Mouse (Mus musculus) myocyte (in vitro differentiated cells): ENCODE data around the gene Slc36a2. TPM values are rescaled to one million over a fixed set of nuclear protein-coding genes. Genes with fewer than 3 reads are reported as not detected.

ENCODE experiments used
- H3K27me3 ChIP-seq: one replicate; pipeline ENCODE4 v1.6.1; 2011; ENCODE audit not compliant: control insufficient read depth, insufficient read depth, insufficient read length
- H3K36me3 ChIP-seq: one replicate; pipeline ENCODE4 v1.6.1; 2011; ENCODE audit not compliant: control insufficient read depth, insufficient read depth
- H3K4me2 ChIP-seq: one replicate; pipeline ENCODE4 v1.6.1; 2011; ENCODE audit warnings: low read depth, control low read depth
- H3K4me3 ChIP-seq: one replicate; pipeline ENCODE4 v1.5.1; 2011; ENCODE audit warnings: mild to moderate bottlenecking, control low read depth, moderate library complexity
- H3K79me2 ChIP-seq: one replicate; pipeline ENCODE4 v1.6.1; 2011; ENCODE audit not compliant: control insufficient read depth, insufficient read depth
- H3ac ChIP-seq: one replicate; pipeline ENCODE4 v1.6.1; 2011; ENCODE audit not compliant: control insufficient read depth, insufficient read length
- CEBPB ChIP-seq: IDR thresholded peaks from 2 replicates; pipeline ENCODE4 v1.6.1; 2011; ENCODE audit warnings: mild to moderate bottlenecking, moderate library complexity; ENCODE audit not compliant: poor library complexity, insufficient read depth, severe bottlenecking
- E2F4 ChIP-seq: IDR thresholded peaks from one replicate; pipeline ENCODE4 v1.6.1; 2011; ENCODE audit warnings: mild to moderate bottlenecking, control low read depth, moderate library complexity; ENCODE audit not compliant: insufficient read depth
- MAX ChIP-seq: IDR thresholded peaks from one replicate; pipeline ENCODE4 v1.6.1; 2011; ENCODE audit warnings: low read depth, mild to moderate bottlenecking, control low read depth
- MYOD1 ChIP-seq, 3 experiments: IDR thresholded peaks; one replicate each; pipeline ENCODE4 v1.6.1; 2011; ENCODE audit warnings: control low read depth in 2 of 3, low read depth in 2 of 3, mild to moderate bottlenecking in 2 of 3, moderate library complexity in 1 of 3; ENCODE audit not compliant: insufficient read length in 2 of 3, control insufficient read depth in 1 of 3
- MYOG ChIP-seq, 3 experiments: IDR thresholded peaks; one replicate each; pipeline ENCODE4 v1.6.1; 2011; ENCODE audit warnings: control low read depth in 2 of 3, low read depth in 2 of 3, mild to moderate bottlenecking in 2 of 3; ENCODE audit not compliant: insufficient read length in 2 of 3, control insufficient read depth in 1 of 3, insufficient read depth in 1 of 3
- POLR2A ChIP-seq: IDR thresholded peaks from one replicate; pipeline ENCODE4 v1.6.1; 2011; ENCODE audit warnings: low read depth, mild to moderate bottlenecking, control low read depth, moderate library complexity; ENCODE audit not compliant: insufficient read length
- POLR2AphosphoS2 ChIP-seq: IDR thresholded peaks from one replicate; pipeline ENCODE4 v1.6.1; 2011; ENCODE audit warnings: low read depth, control low read depth; ENCODE audit not compliant: insufficient read length
- REST ChIP-seq: IDR thresholded peaks from one replicate; pipeline ENCODE4 v1.6.1; 2011; ENCODE audit warnings: mild to moderate bottlenecking, control low read depth, moderate library complexity; ENCODE audit not compliant: insufficient read depth, insufficient read length
- SRF ChIP-seq: IDR thresholded peaks from one replicate; pipeline ENCODE4 v1.6.1; 2011; ENCODE audit warnings: low read depth; ENCODE audit not compliant: control insufficient read depth, insufficient read length
- TCF12 ChIP-seq: IDR thresholded peaks from one replicate; pipeline ENCODE4 v1.6.1; 2011; ENCODE audit warnings: mild to moderate bottlenecking, control low read depth; ENCODE audit not compliant: poor library complexity, insufficient read depth, severe bottlenecking
- TCF3 ChIP-seq: IDR thresholded peaks from one replicate; pipeline ENCODE4 v1.6.1; 2011; ENCODE audit warnings: low read depth, control low read depth; ENCODE audit not compliant: insufficient read length
- USF1 ChIP-seq: IDR thresholded peaks from one replicate; pipeline ENCODE4 v1.6.1; 2011; ENCODE audit warnings: low read depth, mild to moderate bottlenecking, control low read depth, moderate library complexity
- polyA plus RNA-seq: library from polyadenylated mRNA; unstranded; fragments of >200 nt; fragmentation: generic; extraction: Trizol; gene quantifications from one replicate; pipeline ENCODE4 v1.2.1, GENCODE M21; 2012; ENCODE audit warnings: missing spikeins

Slc36a2 gene
- polyA plus RNA-seq, 1 experiment, result not detected

GRCm38 (mm10) chr11:55168914-55169313 is 16.0 kb downstream of the Slc36a2 start:
- TF ChIP-seq MYOG (IDR thresholded peaks at IDR 0.05; ENCODE audit: control insufficient read depth in 1 of 3, insufficient read depth in 1 of 3, insufficient read length in 2 of 3, low read depth in 2 of 3) (no peak), USF1 (no peak), CEBPB (no peak), E2F4 (no peak), TCF12 (no peak), TCF3 (no peak), POLR2A (no peak), MAX (no peak), MYOD1 (IDR thresholded peaks at IDR 0.05; ENCODE audit: control insufficient read depth in 1 of 3, insufficient read length in 2 of 3, low read depth in 2 of 3) (no peak), SRF (no peak), POLR2AphosphoS2 (no peak), REST (no peak)
- no peak overlapping the region for H3ac ChIP-seq

GRCm38 (mm10) chr11:55168504-55168903 is 16.4 kb downstream of the Slc36a2 start:
- H3K36me3 ChIP-seq, result no peaks in the 10 kb centered on the region
- no peak overlapping the region for H3K4me3 ChIP-seq
- no peak overlapping the region for H3ac ChIP-seq
- no peaks in the 10 kb centered on the region for H3K79me2 ChIP-seq
- H3K27me3 ChIP-seq, result peaks cover 22% of the 10 kb centered on the region
- TF ChIP-seq CEBPB (no peak), REST (no peak), E2F4 (no peak), USF1 (no peak), TCF3 (no peak), MYOG (IDR thresholded peaks at IDR 0.05; ENCODE audit: control insufficient read depth in 1 of 3, insufficient read depth in 1 of 3, insufficient read length in 2 of 3, low read depth in 2 of 3) (no peak), TCF12 (no peak), POLR2AphosphoS2 (no peak), MYOD1 (IDR thresholded peaks at IDR 0.05; ENCODE audit: control insufficient read depth in 1 of 3, insufficient read length in 2 of 3, low read depth in 2 of 3) (no peak), MAX (no peak), POLR2A (no peak), SRF (no peak)
- no peak overlapping the region for H3K4me2 ChIP-seq

More at GRCm38 (mm10) chr11:55168914-55169313, 16.0 kb downstream of the Slc36a2 start:
- H3K27me3 ChIP-seq, result peaks cover 22% of the 10 kb centered on the region
- no peak overlapping the region for H3K4me2 ChIP-seq
- H3K4me3 ChIP-seq, result no peak overlapping the region
- no peaks in the 10 kb centered on the region for H3K79me2 ChIP-seq
- no peaks in the 10 kb centered on the region for H3K36me3 ChIP-seq

- no peak for TF ChIP-seq TCF3
- no peak for TF ChIP-seq POLR2A
- no peak for TF ChIP-seq MYOG (IDR thresholded peaks at IDR 0.05; ENCODE audit: control insufficient read depth in 1 of 3, insufficient read depth in 1 of 3, insufficient read length in 2 of 3, low read depth in 2 of 3)
- TF ChIP-seq REST, result no peak
- no peak for TF ChIP-seq MAX
- Histone ChIP-seq H3K79me2 (no peaks in the 10 kb centered on the region), H3ac (no peak overlapping the region), H3K4me2 (no peak overlapping the region), H3K36me3 (no peaks in the 10 kb centered on the region), H3K4me3 (no peak overlapping the region), H3K27me3 (peaks cover 27% of the 10 kb centered on the region)
These were observed 19.1 kb downstream of the Slc36a2 start for GRCm38 (mm10) chr11:55165748-55166147.

GRCm38 (mm10) chr11:55164723-55165122 is 20.2 kb downstream of the Slc36a2 start:
- Histone ChIP-seq H3K27me3 (peaks cover 32% of the 10 kb centered on the region), H3K79me2 (no peaks in the 10 kb centered on the region), H3K4me2 (no peak overlapping the region), H3ac (no peak overlapping the region), H3K4me3 (no peak overlapping the region), H3K36me3 (no peaks in the 10 kb centered on the region)
- TF ChIP-seq MAX, result no peak
- no peak for TF ChIP-seq REST
- no peak for TF ChIP-seq TCF3
- no peak for TF ChIP-seq USF1

- no peak for TF ChIP-seq CEBPB
- no peak for TF ChIP-seq MAX
- no peak for TF ChIP-seq POLR2A
- no peak for TF ChIP-seq MYOD1 (IDR thresholded peaks at IDR 0.05; ENCODE audit: control insufficient read depth in 1 of 3, insufficient read length in 2 of 3, low read depth in 2 of 3)
- TF ChIP-seq E2F4, result no peak
- no peak for TF ChIP-seq SRF
- no peak for TF ChIP-seq REST
- no peak for TF ChIP-seq USF1
- no peak for TF ChIP-seq TCF3
- TF ChIP-seq TCF12, result no peak
- no peak for TF ChIP-seq MYOG (IDR thresholded peaks at IDR 0.05; ENCODE audit: control insufficient read depth in 1 of 3, insufficient read depth in 1 of 3, insufficient read length in 2 of 3, low read depth in 2 of 3)
- no peak overlapping the region for H3K4me3 ChIP-seq
These were observed 22.2 kb downstream of the Slc36a2 start for GRCm38 (mm10) chr11:55162670-55163069.

More at GRCm38 (mm10) chr11:55162670-55163069, 22.2 kb downstream of the Slc36a2 start:
- H3K27me3 ChIP-seq, result peaks cover 26% of the 10 kb centered on the region
- no peaks in the 10 kb centered on the region for H3K79me2 ChIP-seq
- H3ac ChIP-seq, result no peak overlapping the region
- no peak overlapping the region for H3K4me2 ChIP-seq
- no peaks in the 10 kb centered on the region for H3K36me3 ChIP-seq
